Mouse (Mus musculus) olfactory bulb, adult 2 months (tissue): ENCODE measurements around the gene Klf13.

Experiments
- CTCF ChIP-seq: fragments of 200-500 bp; IDR thresholded peaks from 2 replicates; pipeline ENCODE4 v1.5.1; 2012; ENCODE audit warnings: low read depth, mild to moderate bottlenecking, low read length, moderate library complexity; ENCODE audit not compliant: insufficient read depth
- POLR2A ChIP-seq: fragments of 200-500 bp; IDR thresholded peaks from 2 replicates; pipeline ENCODE4 v1.6.1; 2012; ENCODE audit warnings: mild to moderate bottlenecking, low read depth, low read length, moderate library complexity; ENCODE audit not compliant: insufficient read depth

- TF ChIP-seq POLR2A (no peak), CTCF (no peak)
These were observed 47.9 kb upstream of the Klf13 start for GRCm38 (mm10) chr7:63986407-63987182.
